Mouse (Mus musculus) hindbrain, embryonic 14.5 days (tissue): Measurements from ENCODE around the gene Usmg5. TPM values are rescaled to one million over a fixed set of nuclear protein-coding genes. Genes with fewer than 3 reads are reported as not detected.

Source experiments
- ATAC-seq: fragments of 200-750 bp; cut with Nextera tagmentation; 2 replicates; pipeline ENCODE4 v1.8.0; 2017; ENCODE audit warnings: moderate number of reproducible peaks, mild to moderate bottlenecking, moderate TSS enrichment, moderate library complexity; ENCODE audit not compliant: low FRiP score
- DNase-seq: peaks from one replicate; pipeline ENCODE4 v3.0.0-alpha.2; 2015; ENCODE audit warnings: low spot score
- H3K27ac ChIP-seq: fragments of 300-500 bp; sonication (generic); 2 replicates; pipeline ENCODE4 v1.5.1; 2014; ENCODE audit warnings: mild to moderate bottlenecking, moderate library complexity
- H3K27me3 ChIP-seq: fragments of 300-500 bp; sonication (generic); 2 replicates; pipeline ENCODE4 v1.6.1; 2014; ENCODE audit warnings: mild to moderate bottlenecking, low read length, mixed read lengths; ENCODE audit not compliant: control insufficient read depth, insufficient read depth
- H3K36me3 ChIP-seq: fragments of 300-500 bp; sonication (generic); replicated peaks from 2 replicates; pipeline ENCODE4 v1.6.1; 2014; ENCODE audit not compliant: control insufficient read depth, insufficient read depth
- H3K4me1 ChIP-seq: fragments of 300-500 bp; sonication (generic); replicated peaks from 2 replicates; pipeline ENCODE4 v1.6.1; 2014; ENCODE audit warnings: antibody characterized with exemption, low read length, mixed read lengths; ENCODE audit not compliant: control insufficient read depth, insufficient read depth
- H3K4me2 ChIP-seq: fragments of 300-500 bp; sonication (generic); replicated peaks from 2 replicates; pipeline ENCODE4 v1.6.1; 2014; ENCODE audit warnings: mild to moderate bottlenecking, moderate library complexity
- H3K4me3 ChIP-seq: fragments of 300-500 bp; sonication (generic); replicated peaks from 2 replicates; pipeline ENCODE4 v1.5.1; 2014; ENCODE audit warnings: mild to moderate bottlenecking, low read length
- H3K9ac ChIP-seq: fragments of 300-500 bp; sonication (generic); 2 replicates; pipeline ENCODE4 v1.6.1; 2014
- H3K9me3 ChIP-seq: fragments of 300-500 bp; sonication (generic); 2 replicates; pipeline ENCODE4 v1.6.1; 2016; ENCODE audit warnings: low read length; ENCODE audit not compliant: control insufficient read depth
- WGBS: fragments of 180-500 bp; shearing (Covaris S2); extraction: QIAGEN DNeasy Blood & Tissue Kit; methylation state at CpG from one replicate; pipeline ENCODE4 v1.1.7; 2014; 5-methylcytosine and 5-hydroxymethylcytosine counted together
- polyA plus RNA-seq: library from polyadenylated mRNA; unstranded; fragments of >200 nt; fragmentation: Nextera tagmentation; extraction: Ambion mirVana; gene quantifications from 2 replicates; pipeline ENCODE4 v1.2.1, GENCODE M21; 2014

Gene Usmg5
- polyA plus RNA-seq, 1 experiment from 2014 or later = 1,749 TPM

DNA sequence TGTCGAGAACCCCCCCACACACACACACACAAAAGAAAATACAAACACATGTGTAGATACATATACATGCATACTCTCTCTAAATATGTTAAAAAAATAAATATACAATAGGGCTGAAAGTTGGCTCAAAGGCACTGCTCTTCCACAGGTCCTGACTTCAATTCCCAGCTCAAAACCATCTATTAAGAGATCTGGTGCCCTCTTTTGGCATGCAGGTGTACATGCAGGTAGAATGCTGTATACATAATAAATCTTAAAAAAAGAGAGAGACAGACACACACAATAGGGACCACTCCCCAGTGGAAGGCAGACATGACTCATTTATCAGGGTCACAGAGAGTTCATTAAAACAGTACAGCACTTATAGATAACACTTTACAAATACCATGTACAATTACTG is 44.1 kb downstream of the Usmg5 start:
- Histone ChIP-seq H3K36me3 (peaks cover 49% of the 10 kb centered on the region), H3K4me2 (no peak overlapping the region), H3K27ac (no peak overlapping the region), H3K9me3 (no peaks in the 10 kb centered on the region), H3K4me3 (no peak overlapping the region), H3K27me3 (no peaks in the 10 kb centered on the region), H3K9ac (no peak overlapping the region), H3K4me1 (peaks cover 11% of the 10 kb centered on the region)
- no peak for ATAC-seq
- 90% methylated on average over 1 of the region's 1 CpGs for WGBS
- DNase-seq = no peak

DNA sequence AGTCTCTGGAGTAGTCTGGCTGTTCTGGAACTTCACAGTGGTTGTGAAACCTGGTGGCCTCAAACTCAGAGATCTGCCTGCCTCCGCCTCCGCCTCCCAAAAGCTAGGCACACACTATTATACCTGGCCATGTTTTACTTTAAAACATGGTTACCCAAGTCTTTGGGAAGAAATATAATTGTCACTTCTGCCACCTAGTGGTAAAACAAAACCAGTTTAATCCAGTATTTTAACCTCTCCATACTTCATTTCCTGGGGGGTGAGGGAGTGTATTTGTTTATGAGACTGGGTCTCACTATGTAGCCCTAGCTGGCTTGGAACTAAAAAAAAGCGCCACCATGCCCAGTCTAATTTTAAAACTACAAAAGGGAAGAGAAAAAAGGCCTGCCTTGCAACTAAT is 46.8 kb downstream of the Usmg5 start:
- DNase-seq (peak; percentile 55), ATAC-seq (no peak)
- Histone ChIP-seq H3K4me1 (no peaks in the 10 kb centered on the region), H3K36me3 (peaks cover 75% of the 10 kb centered on the region), H3K9me3 (no peaks in the 10 kb centered on the region), H3K4me2 (no peak overlapping the region), H3K4me3 (no peak overlapping the region), H3K27ac (no peak overlapping the region), H3K27me3 (no peaks in the 10 kb centered on the region), H3K9ac (no peak overlapping the region)
- 91% methylated on average over 3 of the region's 3 CpGs for WGBS

DNA sequence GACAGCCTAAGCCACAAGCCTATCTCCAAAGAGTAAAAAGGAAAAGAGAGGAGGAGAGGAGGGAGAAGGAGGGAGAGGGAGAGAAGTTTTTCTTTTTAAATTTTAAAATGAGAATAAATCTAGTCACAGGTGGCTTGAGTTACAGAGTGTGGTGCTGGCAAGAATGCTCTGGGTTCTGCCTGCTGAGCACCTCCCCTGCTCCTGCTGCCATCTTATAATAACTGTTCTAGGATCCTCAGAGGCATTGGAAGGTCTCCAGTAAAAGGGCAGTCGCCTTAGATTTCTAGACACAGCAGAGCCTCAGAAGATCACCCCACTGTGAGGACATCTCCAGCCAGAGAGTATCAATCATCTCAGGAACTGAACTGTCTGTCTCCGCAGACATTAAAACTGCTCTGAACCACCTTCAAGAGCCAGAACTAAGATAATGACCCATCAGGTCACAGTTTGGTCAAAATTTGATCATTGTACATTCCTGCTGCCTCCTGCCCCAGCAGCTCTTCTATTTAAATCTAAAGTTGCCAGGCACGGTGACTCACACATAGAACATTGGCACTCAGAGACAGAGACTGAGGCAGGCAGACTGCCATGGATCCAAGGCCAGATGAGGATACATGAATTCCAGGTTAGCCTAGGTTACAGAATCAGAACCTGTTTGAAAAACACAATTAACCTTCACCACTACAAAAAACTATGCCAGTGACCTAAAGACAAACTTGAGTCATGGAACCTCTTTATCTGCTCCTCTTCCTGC is 49.5 kb downstream of the Usmg5 start:
- Histone ChIP-seq H3K27ac (no peak overlapping the region), H3K4me1 (no peaks in the 10 kb centered on the region), H3K27me3 (no peaks in the 10 kb centered on the region), H3K4me3 (no peak overlapping the region), H3K36me3 (peaks cover 76% of the 10 kb centered on the region), H3K9me3 (no peaks in the 10 kb centered on the region), H3K4me2 (no peak overlapping the region), H3K9ac (no peak overlapping the region)
- WGBS = 91% methylated on average over 3 of the region's 3 CpGs
- ATAC-seq = no peak
- no peak for DNase-seq

DNA sequence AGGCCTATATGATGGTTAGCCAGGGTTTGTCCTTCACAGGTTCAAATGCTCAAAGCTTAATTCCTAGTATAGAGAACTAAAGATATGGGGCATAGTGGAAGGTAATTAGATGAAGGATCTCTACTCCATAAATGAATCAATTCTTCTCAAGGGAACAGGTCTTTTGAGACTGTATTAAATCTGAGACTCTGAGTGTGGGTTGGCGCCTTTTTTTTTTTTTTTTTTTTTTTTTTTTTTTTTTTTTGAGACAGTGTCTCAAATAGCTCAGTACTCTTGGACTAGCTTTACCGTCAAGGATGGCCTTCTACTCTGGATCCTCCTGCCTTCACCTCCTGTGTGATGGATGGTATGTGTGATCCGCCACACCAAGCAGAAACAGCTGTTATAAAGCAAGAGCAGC is 53.9 kb downstream of the Usmg5 start:
- Histone ChIP-seq H3K27me3 (no peaks in the 10 kb centered on the region), H3K4me1 (no peaks in the 10 kb centered on the region), H3K4me2 (no peak overlapping the region), H3K9ac (no peak overlapping the region), H3K4me3 (no peak overlapping the region), H3K36me3 (peaks cover 83% of the 10 kb centered on the region), H3K27ac (no peak overlapping the region), H3K9me3 (no peaks in the 10 kb centered on the region)
- ATAC-seq (no peak), DNase-seq (no peak)
- 88% methylated on average over 3 of the region's 3 CpGs for WGBS

DNA sequence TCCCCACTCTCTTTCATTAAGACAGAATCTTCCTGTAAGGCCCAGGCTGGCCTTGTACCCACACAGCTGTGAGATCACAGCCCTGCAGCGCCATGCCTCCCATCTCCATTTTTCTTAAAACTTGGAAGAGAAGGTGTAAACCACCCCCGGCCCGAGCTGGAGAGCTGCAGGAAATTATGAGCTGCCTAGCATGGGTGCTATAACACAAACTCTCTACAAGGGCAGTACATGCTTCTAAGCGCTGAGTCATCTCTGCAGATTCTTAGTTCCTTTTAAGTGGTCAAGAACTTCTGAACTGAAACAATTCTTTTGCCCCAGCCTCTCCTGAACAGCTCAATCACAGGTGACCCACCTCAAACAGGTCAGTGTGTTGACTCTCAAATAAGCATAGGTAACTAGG is 55.5 kb downstream of the Usmg5 start:
- whole genome bisulfite sequencing = 94% methylated on average over 4 of the region's 4 CpGs
- no peak for DNase-seq
- peaks cover 66% of the 10 kb centered on the region for H3K36me3 ChIP-seq
- ATAC-seq = no peak
- 0 out of 2 replicates have a peak, but pooled peaks cover under 1% of the 10 kb centered on the region for H3K4me1 ChIP-seq
- H3K27me3 ChIP-seq = no peaks in the 10 kb centered on the region
- H3K27ac ChIP-seq = no peak overlapping the region
- H3K4me2 ChIP-seq = no peak overlapping the region
- no peaks in the 10 kb centered on the region for H3K9me3 ChIP-seq
- H3K4me3 ChIP-seq = no peak overlapping the region
- H3K9ac ChIP-seq = no peak overlapping the region

Other genes starting within 250 kb of the Usmg5 start
- gene Ina, start 75.9 kb downstream of the Usmg5 start, polyA plus RNA-seq = 608 and 616 TPM in 2 replicates
- 84.9 and 93.8 TPM in 2 replicates for gene Nt5c2, start 75.5 kb downstream of the Usmg5 start, polyA plus RNA-seq
- 34.3 and 36.7 TPM in 2 replicates for gene Pcgf6, start 39.7 kb downstream of the Usmg5 start, polyA plus RNA-seq
- 8.2 and 9.5 TPM in 2 replicates for gene Taf5, start 22.9 kb downstream of the Usmg5 start, polyA plus RNA-seq
- gene Pdcd11, start 121 bp upstream of the Usmg5 start, polyA plus RNA-seq = 5.6 and 6.0 TPM in 2 replicates
- 0.30 and 0.44 TPM in 2 replicates for gene Calhm2, start 47.6 kb upstream of the Usmg5 start, polyA plus RNA-seq
- not detected in 2 replicates for gene Calhm1, start 53.6 kb upstream of the Usmg5 start, polyA plus RNA-seq
- not detected in 2 replicates for gene Calhm3, start 67.1 kb upstream of the Usmg5 start, polyA plus RNA-seq
- gene Neurl1a, start 88.2 kb upstream of the Usmg5 start, polyA plus RNA-seq = 15.1 and 16.2 TPM in 2 replicates